Mouse (Mus musculus): ENCODE measurements around the gene Galnt12.

GRCm38 (mm10) chr4:47124140-47124711, 32.5 kb downstream of the Galnt12 start:
- no peak for TF ChIP-seq CTCF (IDR thresholded peaks at IDR 0.05)
- no peak for TF ChIP-seq EP300 (IDR thresholded peaks at IDR 0.05)
